Mouse (Mus musculus): ENCODE measurements around the gene Ccdc107. TPM values are rescaled to one million over a fixed set of nuclear protein-coding genes. Genes with fewer than 3 reads are reported as not detected.

Ccdc107 gene
- total RNA-seq, 2 experiments from 2014 or later = 19.8 to 22.4 TPM

DNA sequence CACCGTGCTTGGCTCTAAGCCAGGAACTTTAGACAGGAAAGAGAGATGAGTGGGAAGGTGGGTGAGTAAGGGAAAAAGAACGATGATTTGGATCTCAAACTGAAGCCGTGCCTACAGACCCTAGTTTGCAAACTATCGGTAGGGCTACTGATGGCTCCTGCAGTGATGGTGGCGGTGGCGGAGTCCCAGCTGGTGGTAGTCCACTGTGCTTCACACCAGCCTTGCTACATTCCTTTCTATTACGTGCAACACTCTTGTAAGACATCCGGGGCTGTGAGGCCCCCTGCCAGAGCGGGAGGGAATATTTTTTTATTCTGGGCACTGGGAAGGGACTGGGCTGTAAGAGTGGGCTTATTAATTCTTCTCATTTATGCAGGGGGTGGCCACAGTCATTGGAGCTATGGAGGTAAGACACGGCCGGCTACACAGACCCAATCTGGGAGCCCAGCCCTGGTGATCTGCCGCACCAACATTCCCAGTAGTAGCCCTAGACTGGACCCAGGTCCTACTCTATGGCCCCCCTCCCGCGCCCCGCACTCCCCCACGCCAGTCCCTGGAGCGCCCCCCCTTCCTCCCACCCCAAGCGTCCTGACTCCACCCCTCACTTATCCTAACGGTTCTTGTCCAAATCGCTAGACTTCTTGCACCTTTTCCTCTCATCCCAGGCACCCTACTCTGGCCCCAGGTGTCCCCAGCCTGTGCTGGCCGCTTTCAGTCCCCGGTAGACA lies 15.4 kb downstream of the Ccdc107 start:
- DNase-seq = peak in 1 of 2 experiments; percentile 21
- intact Hi-C loops (cut with DNase I) = no loop called here

DNA sequence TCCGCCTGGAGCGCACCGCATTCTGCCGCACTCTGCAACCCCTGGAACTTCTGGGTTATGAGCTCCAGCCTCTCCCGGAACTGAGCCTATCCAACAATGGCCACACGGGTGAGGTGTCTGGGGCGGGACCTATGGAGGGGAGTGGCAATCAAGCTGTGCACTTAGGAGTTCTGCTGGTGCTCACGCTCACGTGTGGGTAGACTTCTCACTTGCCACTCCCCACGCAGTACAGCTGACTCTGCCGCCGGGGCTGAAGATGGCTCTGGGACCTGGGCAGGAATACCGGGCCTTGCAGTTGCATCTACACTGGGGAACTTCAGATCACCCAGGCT lies 15.9 kb downstream of the Ccdc107 start:
- intact Hi-C loops (cut with DNase I) = no loop called here
- no peak for DNase-seq

DNA sequence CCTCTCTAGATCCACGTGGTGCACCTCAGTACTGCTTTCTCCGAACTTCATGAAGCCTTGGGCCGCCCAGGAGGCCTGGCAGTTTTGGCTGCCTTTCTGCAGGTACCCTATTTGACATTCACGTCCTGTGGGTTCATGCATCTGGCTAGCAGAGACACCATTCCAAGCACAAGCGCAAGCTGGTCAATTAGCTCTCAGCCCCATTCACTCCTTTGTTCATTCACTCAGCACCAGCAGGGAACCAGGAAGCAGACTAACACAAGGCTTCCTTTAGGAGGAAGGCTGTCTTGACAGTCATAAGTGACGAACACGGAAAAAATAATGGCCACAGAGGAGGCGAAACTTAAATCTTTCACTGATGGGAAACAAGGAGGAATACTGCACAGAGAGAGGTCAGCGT lies 16.4 kb downstream of the Ccdc107 start:
- peak in 1 of 2 experiments; percentile 13 for DNase-seq
- intact Hi-C loops (cut with DNase I) = no loop called here

DNA sequence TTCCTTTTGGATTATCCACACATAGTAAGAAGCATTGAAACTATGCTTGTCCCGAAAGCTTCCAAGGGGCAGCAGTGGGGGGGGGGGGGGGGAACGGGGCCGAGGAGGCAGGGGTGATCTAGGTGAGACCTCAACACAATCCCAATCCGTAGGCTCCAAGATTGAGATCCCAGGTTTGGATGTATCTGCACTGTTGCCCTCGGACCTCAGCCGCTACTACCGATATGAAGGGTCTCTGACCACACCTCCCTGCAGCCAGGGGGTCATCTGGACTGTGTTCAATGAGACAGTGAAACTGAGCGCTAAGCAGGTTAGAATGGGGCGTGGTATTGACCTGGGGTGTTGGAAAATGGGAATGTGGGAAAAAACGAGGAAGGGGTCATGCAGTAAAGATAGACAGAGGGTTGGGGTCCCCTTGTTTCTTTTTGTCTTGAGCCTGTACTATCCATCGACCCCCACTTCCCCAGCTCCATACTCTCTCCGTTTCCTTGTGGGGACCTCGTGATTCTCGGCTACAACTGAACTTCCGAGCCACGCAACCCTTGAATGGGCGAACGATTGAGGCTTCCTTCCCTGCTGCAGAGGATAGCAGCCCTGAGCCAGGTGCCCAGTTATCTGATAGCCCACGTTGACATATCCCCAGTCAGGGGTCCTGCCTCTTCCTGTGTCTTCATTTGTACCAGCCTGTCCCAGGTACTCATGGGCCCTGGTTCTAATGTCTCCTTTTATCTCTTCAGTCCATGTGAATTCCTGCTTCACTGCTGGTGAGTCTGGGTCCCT lies 19.2 kb downstream of the Ccdc107 start:
- intact Hi-C loops (cut with DNase I) = no loop called here
- DNase-seq = peak in 1 of 2 experiments; percentile 10

DNA sequence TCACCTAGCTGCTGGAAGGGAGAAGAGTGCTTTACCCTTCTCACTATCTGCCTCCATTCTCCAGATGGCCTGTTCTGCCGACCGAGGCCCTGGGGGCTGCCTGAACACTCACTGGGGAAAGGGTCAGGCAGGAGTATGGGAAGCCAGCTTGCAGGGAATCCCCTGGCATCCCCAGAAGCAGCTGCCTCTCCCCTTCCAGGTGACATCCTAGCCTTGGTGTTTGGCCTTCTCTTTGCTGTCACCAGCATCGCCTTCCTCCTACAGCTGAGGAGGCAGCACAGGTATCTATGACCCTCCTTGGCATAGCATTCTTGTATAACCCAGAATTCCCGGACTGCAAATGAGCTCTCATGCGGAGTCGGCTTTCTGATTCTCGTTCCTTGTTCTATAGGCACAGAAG lies 20.0 kb downstream of the Ccdc107 start:
- intact Hi-C loops (cut with DNase I) = no loop called here
- DNase-seq = peak in 1 of 2 experiments; percentile 11

DNA sequence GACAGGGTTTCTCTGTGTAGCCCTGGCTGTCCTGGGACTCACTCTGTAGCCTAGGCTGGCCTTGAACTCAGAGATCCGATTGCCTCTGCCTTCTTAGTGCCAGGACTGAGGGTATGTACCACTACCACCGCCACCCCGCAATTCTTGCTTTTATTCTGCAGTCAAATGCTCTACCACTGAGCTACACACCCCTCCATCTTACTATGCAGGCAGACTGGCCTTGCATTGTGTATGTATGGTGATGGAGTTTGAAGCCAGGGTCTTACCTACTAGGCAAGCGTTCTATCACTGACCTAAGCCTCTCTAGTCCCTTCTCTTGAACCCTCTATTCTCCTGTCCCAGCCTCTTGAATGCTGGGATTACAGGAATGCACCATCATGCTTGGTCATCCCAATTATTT lies 20.6 kb downstream of the Ccdc107 start:
- peak in 1 of 2 experiments; percentile 5 for DNase-seq
- intact Hi-C loops (cut with DNase I) = no loop called here

DNA sequence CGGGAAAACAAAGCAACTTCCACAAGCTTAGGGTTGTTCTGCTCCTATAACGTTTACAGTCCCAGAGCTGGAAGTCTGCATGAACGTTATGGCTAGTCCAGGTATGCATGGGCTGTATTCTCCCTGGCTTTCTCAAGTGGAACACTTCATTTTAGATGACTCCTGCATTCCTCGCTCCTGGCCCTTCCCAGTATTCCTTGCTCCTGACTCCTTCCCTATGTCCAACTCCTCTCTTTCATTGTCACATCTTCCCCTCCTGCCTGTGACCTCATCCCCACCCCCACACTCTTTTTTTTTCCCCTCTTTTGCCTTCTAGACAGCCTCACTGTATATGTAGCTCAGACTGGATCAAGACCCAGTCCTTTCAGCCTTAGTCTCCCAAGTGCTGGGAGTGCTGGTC lies 21.1 kb downstream of the Ccdc107 start:
- DNase-seq = peak in 1 of 2 experiments; percentile 4
- intact Hi-C loops (cut with DNase I) = no loop called here

DNA sequence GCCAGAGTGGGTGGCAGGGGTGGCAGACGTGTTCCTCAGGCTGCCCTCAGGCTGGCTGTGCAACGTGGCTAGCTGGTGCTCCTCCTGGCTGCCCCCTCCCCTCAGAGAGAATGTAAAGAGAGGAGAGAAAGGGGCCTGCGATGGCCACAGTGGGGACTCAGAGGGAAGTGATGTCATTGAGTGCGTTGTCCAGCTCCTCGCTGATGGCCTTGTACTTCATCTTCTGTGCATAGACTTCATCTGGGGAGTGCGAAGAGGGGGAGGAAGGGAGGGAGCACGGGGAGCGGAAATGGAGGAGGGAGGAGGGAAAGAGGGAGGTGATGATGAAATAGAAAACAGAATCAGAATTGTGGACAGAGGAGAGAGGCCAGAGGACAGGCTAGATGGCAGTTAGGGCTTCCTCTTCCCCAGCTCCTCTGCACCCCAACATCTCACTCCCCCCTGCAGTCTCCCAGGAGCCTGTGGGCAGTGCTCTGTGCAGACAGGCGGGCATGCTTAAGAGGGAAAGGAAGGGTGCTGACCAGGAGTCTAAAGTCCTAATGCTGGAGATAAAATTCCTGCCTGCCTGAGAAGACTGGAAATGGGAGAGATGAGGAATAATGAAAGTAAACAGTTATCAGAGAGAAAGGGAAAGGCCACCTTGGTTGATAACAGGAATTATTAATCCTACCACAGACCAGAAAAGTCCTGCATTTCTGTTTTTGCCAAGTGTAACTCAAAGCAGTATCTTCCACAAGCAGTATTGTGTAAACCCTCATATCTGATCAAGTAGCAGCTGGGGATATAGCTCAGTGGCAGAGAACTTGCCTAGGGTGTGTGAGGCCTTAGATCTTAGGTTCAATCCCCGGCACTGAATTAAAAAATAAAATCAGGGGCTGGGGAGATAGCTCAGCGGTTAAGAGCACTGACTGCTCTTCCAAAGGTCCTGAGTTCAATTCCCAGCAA lies 23.3 kb downstream of the Ccdc107 start:
- DNase-seq = no peak
- intact Hi-C loops (cut with DNase I) = no loop called here

DNA sequence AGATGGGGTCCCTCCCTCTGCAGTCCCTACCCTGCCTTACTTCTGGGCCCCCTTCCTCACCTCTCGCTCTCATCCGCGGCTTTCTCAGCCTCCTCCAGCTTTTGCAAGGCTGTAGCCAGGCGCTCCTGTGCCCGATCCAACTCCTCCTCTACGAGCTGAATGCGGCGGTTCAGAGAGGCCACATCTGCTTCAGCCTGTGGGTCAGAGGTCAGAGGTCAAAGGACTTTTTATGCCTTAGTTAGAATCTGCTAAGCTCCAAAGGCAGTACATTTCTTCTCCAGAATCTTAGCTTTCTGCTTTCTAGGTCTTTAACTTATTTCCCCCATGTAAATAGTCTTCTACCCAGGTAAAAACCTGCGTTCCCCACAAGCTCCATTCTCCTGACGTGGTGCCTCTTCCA lies 26.9 kb downstream of the Ccdc107 start:
- intact Hi-C loops (cut with DNase I) = no loop called here
- DNase-seq = no peak

DNA sequence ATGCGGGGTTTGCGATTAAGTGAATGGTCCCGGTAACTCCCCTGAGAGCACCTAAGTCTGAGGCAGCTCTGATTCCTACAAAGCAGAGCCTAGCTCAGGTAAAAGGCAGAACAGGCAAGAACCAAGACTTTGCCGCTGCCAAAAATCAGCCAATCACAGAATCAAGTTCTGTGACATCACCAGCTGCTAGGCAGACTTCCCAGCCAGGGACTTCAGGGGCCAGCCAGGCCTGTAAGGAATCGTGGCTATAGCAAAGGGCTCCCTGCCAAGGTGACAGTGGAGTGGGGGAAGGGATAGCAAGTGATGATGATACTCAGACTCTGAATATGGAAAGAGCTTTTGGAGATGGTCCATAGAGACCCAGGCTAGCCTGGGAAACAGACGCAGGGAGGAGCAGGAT lies 27.3 kb downstream of the Ccdc107 start:
- intact Hi-C loops (cut with DNase I) = no loop called here
- DNase-seq = peak; percentile 78 to 83

DNA sequence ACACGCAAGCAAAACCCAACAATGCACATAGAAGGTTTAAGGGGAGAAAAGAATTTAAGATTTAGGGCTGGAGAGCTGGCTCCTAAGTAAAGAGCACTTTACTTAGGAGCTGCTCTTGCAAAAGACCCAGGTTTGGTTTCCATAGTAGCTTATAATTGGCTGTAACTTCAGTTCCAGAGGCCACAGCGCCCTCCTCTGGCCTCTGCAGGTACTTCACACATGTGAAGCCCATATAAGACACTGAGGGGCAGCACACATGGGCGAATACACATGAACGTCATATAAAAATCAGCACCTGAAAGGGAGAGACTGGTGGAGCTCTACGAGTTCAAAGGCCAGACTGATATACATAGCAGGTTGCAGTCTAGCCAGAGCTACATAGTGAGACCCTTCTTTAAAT lies 35.2 kb downstream of the Ccdc107 start:
- intact Hi-C loops (cut with DNase I) = no loop called here
- DNase-seq = no peak

DNA sequence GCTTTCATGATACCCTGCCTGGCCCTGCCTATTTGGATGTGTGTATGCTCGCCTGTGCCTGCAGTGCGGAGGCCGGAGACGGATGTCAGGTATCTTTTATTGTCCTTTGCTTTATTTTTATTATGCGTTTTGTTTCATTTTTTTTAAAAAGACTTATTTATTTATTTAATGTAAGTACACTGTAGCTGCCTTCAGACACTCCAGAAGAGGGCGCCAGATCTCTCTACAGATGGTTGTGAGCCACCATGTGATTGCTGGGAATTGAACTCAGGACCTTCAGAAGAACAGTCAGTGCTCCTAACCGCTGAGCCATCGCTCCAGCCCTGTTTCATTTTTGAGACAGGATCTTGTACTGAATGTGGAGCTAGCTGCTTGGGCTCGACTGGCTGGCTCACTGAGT lies 35.8 kb downstream of the Ccdc107 start:
- intact Hi-C loops (cut with DNase I) = no loop called here
- DNase-seq = no peak

DNA sequence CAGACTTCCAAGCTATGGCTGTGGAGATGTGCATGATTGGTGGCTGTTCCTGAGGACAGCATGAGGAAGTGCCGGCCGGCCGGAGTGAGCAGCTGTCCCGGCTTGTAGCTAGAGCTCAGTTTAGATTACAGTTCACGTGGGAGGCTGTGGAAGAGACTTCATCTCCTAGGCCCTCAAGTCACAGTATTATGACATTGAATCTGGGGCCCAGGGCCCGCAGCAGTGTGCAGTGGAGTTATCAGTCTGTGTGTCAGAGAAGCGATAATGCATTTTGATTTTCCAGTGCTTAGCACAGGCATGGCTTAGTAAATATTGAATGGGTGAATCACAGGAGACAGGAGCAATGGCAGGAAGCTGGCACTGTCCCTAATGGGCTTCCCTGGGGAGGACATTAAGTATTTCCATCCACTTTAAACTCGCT lies 37.4 kb downstream of the Ccdc107 start:
- no peak for DNase-seq

DNA sequence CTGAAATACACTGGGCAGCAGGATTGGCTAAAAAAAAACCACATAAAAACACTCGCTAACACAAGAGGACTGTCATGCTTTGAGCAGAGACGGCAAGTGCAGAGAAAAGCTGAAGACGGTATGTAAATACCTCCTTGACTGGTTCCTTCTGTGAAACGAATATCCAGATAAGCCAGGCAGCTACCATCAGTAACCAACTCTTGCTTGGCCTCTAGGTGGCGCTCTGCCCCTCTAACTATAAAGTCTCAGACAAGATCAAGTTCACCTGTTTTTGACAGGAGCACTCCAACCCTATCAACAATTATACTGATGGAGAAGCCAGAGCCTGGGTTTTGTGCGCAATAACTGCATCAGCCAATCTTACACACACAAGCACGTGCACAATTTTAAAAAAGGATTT lies 37.9 kb downstream of the Ccdc107 start:
- DNase-seq = peak; percentile 58 to 68
- intact Hi-C loops (cut with DNase I) = no loop called here

More for the DNA sequence above, 37.4 kb downstream of the Ccdc107 start:
- intact Hi-C loops (cut with DNase I) = no loop called here

DNA sequence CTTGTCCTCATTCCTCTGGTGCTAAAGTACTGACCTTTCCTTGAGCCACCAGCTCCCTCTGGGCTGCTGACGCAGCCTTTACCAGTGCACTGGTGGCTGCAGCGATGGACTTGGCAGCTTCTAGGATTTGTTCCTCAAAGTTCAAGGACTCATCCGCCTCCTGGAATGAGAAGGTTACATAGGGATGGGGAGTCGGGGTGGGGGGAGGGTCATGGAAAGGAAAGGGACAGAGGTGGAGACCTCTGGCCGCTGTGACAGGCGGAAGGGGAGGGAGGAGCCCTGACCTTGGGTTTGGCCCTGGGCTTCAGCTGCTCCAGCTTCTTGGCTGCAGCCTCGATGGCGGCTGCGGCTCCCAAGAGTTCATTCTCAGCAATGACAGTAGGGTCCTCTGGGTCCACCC lies 40.6 kb downstream of the Ccdc107 start:
- intact Hi-C loops (cut with DNase I) = no loop called here
- DNase-seq = no peak

DNA sequence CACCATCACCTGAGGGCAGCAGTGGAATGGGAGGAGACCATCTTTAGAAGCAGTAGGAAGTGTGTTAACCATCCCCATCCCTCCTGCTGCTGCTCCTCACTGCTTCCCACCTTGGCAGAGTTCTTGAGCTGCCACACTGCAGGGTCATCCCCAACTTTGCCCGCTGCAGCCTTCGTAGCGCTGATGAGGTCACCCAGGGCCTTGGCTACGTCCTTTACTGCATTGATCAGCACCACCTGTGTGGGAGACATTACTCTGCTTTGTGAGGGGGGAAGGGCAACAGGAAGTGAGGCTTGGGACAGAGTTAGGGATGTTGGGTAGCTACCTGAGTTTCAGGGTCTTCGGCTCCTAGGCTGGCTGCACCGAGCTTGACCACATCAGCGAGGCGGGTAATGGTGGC lies 42.9 kb downstream of the Ccdc107 start:
- intact Hi-C loops (cut with DNase I) = no loop called here
- no peak for DNase-seq

DNA sequence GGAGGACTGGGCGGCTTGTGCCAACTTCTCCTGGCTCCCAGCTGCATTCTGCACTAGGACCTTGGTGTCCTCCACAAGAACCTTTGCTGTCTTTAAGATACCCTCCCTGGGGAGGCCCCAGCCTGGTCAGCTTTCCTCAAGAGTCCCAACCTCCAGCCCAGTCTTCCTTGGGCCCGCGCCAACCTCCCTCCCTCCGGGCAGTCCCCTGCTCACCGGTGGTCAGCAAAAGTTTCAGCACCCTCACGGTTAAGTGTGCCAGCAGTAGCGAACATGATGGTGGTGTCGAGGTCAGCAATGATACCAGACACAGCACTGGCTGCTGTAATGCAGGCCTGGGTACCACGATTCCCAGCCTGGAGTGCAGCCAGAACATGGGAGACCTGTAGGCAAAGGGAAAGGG lies 43.3 kb downstream of the Ccdc107 start:
- intact Hi-C loops (cut with DNase I) = no loop called here
- DNase-seq = no peak

DNA sequence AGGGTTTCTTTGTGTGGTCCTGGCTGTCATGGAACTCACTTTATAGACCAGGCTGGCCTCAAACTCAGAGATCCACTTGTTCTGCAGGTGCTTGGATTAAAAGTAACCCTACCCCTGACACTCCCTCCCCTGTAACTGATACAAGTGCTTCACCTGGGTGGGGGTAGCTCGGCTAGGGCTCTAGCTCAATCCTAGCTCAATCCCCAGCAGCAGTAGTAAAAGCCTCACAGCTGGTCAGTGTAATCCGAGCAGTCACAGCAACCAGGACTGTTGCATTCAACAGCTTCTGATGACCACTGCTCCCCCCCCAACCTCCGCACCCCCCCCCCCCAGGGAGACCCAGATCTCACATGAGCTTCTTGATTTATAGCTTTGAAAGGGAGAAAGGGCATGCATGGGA lies 49.3 kb downstream of the Ccdc107 start:
- DNase-seq = no peak
- intact Hi-C loops (cut with DNase I) = no loop called here
